Mouse (Mus musculus) limb, embryonic 13.5 days (tissue): ENCODE measurements around the gene Sparcl1. TPM values are rescaled to one million over a fixed set of nuclear protein-coding genes. Genes with fewer than 3 reads are reported as not detected.

ENCODE experiments used
- ATAC-seq: fragments of 200-750 bp; cut with Nextera tagmentation; 2 replicates; pipeline ENCODE4 v1.8.0; 2017; ENCODE audit warnings: low read depth, moderate number of reproducible peaks, moderate TSS enrichment; ENCODE audit not compliant: low FRiP score
- H3K27ac ChIP-seq: fragments of 300-500 bp; sonication (generic); 2 replicates; pipeline ENCODE4 v1.5.1; 2015; ENCODE audit warnings: inconsistent platforms, mild to moderate bottlenecking, moderate library complexity
- H3K27me3 ChIP-seq: fragments of 300-500 bp; sonication (generic); 2 replicates; pipeline ENCODE4 v1.6.1; 2015; ENCODE audit warnings: mild to moderate bottlenecking, inconsistent platforms
- H3K36me3 ChIP-seq: fragments of 300-500 bp; sonication (generic); 2 replicates; pipeline ENCODE4 v1.6.1; 2015; ENCODE audit warnings: inconsistent platforms, mild to moderate bottlenecking, moderate library complexity
- H3K4me1 ChIP-seq: fragments of 300-500 bp; sonication (generic); 2 replicates; pipeline ENCODE4 v1.6.1; 2015; ENCODE audit warnings: inconsistent platforms
- H3K4me2 ChIP-seq: fragments of 300-500 bp; sonication (generic); replicated peaks from 2 replicates; pipeline ENCODE4 v1.6.1; 2015; ENCODE audit warnings: inconsistent platforms, mild to moderate bottlenecking, moderate library complexity
- H3K4me3 ChIP-seq: fragments of 300-500 bp; sonication (generic); 2 replicates; pipeline ENCODE4 v1.5.1; 2015; ENCODE audit warnings: moderate library complexity, mild to moderate bottlenecking, inconsistent platforms
- H3K9ac ChIP-seq: fragments of 300-500 bp; sonication (generic); 2 replicates; pipeline ENCODE4 v1.6.1; 2015; ENCODE audit warnings: mild to moderate bottlenecking, inconsistent platforms
- H3K9me3 ChIP-seq: fragments of 300-500 bp; sonication (generic); 2 replicates; pipeline ENCODE4 v1.6.1; 2016; ENCODE audit warnings: inconsistent platforms
- WGBS: fragments of 180-500 bp; shearing (Covaris S2); methylation state at CpG from one replicate; pipeline ENCODE4 v1.1.7; 2015; 5-methylcytosine and 5-hydroxymethylcytosine counted together
- polyA plus RNA-seq: library from polyadenylated mRNA; unstranded; fragments of >200 nt; fragmentation: Nextera tagmentation; extraction: Ambion mirVana; gene quantifications from 2 replicates; pipeline ENCODE4 v1.2.1, GENCODE M21; 2015

The Sparcl1 gene
- polyA plus RNA-seq, 1 experiment from 2014 or later = 50.6 TPM

GRCm38 (mm10) chr5:104130891-104131290, 17.4 kb upstream of the Sparcl1 start:
- 93% methylated on average over 4 of the region's 4 CpGs for WGBS
- Histone ChIP-seq H3K4me3 (no peak overlapping the region), H3K27me3 (no peaks in the 10 kb centered on the region), H3K27ac (no peak overlapping the region), H3K4me2 (no peak overlapping the region), H3K4me1 (peaks cover 11% of the 10 kb centered on the region), H3K36me3 (no peaks in the 10 kb centered on the region), H3K9ac (no peak overlapping the region), H3K9me3 (no peaks in the 10 kb centered on the region)
- ATAC-seq = no peak

- ATAC-seq = peak; percentile 72
- no peak overlapping the region for H3K4me2 ChIP-seq
- H3K4me3 ChIP-seq = no peak overlapping the region
- no peaks in the 10 kb centered on the region for H3K27me3 ChIP-seq
- WGBS = 37% methylated on average over 12 of the region's 12 CpGs
- H3K36me3 ChIP-seq = no peaks in the 10 kb centered on the region
- H3K9ac ChIP-seq = no peak overlapping the region
- no peak overlapping the region; the same call in 1 of the 2 replicates for H3K27ac ChIP-seq
- H3K4me1 ChIP-seq = peaks cover 11% of the 10 kb centered on the region
- no peaks in the 10 kb centered on the region for H3K9me3 ChIP-seq
Measured at GRCm38 (mm10) chr5:104128281-104129031, 14.9 kb upstream of the Sparcl1 start.

DNA sequence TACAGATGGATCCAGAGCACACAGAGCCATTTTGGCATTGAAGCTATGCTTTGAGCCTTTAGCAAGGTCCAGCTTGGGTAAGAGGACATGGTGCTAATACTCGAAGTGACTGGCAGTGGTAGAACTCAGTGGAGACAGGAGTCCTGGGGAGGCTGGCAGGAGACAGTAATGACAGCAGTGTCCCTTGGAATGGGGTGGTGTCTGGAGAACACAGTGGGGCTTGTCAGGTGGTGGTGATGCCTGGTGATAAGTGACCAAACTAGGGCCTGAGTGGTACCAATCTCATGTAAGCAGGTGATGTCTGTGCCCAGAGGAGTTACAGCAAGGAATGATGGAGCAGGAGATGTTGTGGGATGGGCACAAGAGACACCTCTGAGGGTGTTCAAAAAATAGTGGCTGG, 13.8 kb upstream of the Sparcl1 start:
- 78% methylated on average over 1 of the region's 1 CpGs for WGBS
- Histone ChIP-seq H3K9me3 (no peaks in the 10 kb centered on the region), H3K4me2 (no peak overlapping the region), H3K4me3 (no peak overlapping the region), H3K36me3 (no peaks in the 10 kb centered on the region), H3K27me3 (no peaks in the 10 kb centered on the region), H3K9ac (no peak overlapping the region), H3K4me1 (peaks cover 11% of the 10 kb centered on the region), H3K27ac (no peak overlapping the region)
- no peak for ATAC-seq

DNA sequence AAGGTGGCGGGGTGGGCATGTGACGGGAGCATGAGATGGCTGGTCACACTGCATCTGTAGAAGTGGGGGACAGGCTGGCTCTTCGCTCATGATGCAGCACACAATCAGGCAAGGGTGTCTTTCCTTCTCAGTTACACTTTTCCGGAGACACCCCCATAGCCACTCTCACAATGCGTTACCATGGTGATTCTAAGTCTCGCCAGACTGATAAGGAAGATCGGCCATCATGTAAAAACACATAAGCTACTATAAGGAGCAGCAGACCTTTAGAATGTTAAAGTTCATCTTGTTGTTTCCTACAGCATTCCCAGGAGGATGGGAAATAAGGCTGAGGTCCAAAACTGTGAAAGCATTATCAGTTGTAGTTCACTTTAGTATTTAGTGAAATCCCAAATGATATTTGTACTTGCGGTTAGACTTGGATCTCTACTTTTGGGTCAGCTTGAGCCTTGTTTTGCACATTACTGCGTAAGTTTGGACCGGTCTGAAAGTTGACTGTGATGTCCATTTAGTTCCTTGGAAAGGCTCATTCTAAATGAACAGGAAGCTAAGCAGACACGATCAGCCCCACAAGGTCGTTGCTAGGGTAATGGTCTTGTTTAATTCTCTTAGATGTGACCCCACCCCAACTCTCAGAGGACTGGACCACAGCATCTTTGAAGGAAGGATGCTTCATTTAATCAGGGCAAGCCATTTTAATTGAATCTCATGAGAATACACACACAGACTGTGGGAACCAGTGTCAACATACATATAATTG, 13.2 kb upstream of the Sparcl1 start:
- Histone ChIP-seq H3K4me1 (peaks cover 11% of the 10 kb centered on the region), H3K9me3 (no peaks in the 10 kb centered on the region), H3K27me3 (no peaks in the 10 kb centered on the region), H3K27ac (no peak overlapping the region), H3K9ac (no peak overlapping the region), H3K4me3 (no peak overlapping the region), H3K4me2 (no peak overlapping the region), H3K36me3 (no peaks in the 10 kb centered on the region)
- no peak for ATAC-seq
- WGBS = 85% methylated on average over 12 of the region's 12 CpGs

DNA sequence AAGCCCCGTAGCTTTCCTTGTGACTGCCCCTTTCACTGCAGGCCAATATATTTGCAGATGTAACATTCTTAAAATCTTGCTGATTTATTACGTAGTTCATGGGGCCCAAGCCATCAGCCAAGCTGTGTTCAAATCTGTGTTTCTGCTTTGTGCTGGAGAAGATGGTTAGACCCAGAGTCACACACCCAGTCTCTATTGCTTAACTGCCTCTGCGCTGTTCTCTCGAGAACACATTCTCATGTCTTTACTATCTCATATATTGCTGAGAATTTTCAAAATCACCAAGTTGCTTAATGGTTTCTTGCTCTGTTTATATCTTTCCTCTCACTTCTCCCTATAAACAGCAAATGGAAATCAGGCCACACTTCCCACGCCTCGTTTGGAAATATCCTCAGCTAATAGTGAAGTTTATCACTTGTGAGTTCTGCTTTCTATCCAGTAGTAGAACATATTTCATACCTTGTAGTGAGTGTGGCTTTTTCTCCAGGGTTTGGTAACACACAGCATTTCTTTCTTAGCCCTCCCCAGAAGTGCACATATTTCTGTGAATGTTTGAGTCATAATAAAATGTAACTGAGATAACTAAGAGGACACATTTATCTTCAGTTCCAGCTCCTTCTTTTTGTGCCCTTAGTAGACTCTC, 10.6 kb upstream of the Sparcl1 start:
- H3K27me3 ChIP-seq = no peaks in the 10 kb centered on the region
- H3K36me3 ChIP-seq = no peaks in the 10 kb centered on the region
- H3K9me3 ChIP-seq = no peaks in the 10 kb centered on the region
- H3K4me1 ChIP-seq = peaks cover 11% of the 10 kb centered on the region
- ATAC-seq = no peak
- 55% methylated on average over 6 of the region's 6 CpGs for WGBS
- H3K27ac ChIP-seq = no peak overlapping the region
- H3K4me2 ChIP-seq = no peak overlapping the region
- H3K4me3 ChIP-seq = no peak overlapping the region
- no peak overlapping the region for H3K9ac ChIP-seq

DNA sequence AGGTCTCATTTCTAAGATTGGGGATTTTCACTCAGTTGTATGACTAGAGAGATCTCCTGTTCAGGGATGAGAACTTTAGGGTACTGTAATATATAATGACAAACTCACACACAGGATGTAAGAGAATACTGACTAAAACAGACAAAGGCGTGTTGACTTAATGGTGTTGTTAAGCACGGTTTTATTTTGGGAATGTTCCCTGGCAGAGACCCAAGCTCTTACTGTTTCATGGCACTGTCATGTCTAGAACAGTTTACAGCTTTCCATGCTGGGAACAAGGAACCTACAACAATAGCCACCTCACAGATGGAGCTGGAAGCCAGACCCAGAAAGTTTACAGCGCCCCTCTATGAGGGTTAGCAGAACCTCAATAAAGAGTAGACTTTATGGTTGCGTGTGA, 2.4 kb upstream of the Sparcl1 start:
- 78% methylated on average over 4 of the region's 4 CpGs for WGBS
- Histone ChIP-seq H3K4me1 (peaks cover 31% of the 10 kb centered on the region), H3K4me3 (no peak overlapping the region), H3K9me3 (no peaks in the 10 kb centered on the region), H3K36me3 (no peaks in the 10 kb centered on the region), H3K27ac (no peak overlapping the region), H3K4me2 (no peak overlapping the region), H3K9ac (no peak overlapping the region), H3K27me3 (no peaks in the 10 kb centered on the region)
- no peak for ATAC-seq

- H3K4me1 ChIP-seq = peaks cover 38% of the 10 kb centered on the region
- no peak overlapping the region for H3K4me2 ChIP-seq
- H3K9me3 ChIP-seq = no peaks in the 10 kb centered on the region
- peak; percentile 35; the same call in 1 of the 2 replicates for ATAC-seq
- no peaks in the 10 kb centered on the region for H3K36me3 ChIP-seq
- no peak overlapping the region for H3K4me3 ChIP-seq
- H3K9ac ChIP-seq = no peak overlapping the region
- 0 out of 2 replicates have a peak overlapping the region, but pooled peaks have one; percentile 39 for H3K27ac ChIP-seq
- no peaks in the 10 kb centered on the region; the same call in 1 of the 2 replicates for H3K27me3 ChIP-seq
- WGBS = 62% methylated on average over 14 of the region's 14 CpGs
Measured at GRCm38 (mm10) chr5:104115118-104115517, 1.6 kb upstream of the Sparcl1 start.

DNA sequence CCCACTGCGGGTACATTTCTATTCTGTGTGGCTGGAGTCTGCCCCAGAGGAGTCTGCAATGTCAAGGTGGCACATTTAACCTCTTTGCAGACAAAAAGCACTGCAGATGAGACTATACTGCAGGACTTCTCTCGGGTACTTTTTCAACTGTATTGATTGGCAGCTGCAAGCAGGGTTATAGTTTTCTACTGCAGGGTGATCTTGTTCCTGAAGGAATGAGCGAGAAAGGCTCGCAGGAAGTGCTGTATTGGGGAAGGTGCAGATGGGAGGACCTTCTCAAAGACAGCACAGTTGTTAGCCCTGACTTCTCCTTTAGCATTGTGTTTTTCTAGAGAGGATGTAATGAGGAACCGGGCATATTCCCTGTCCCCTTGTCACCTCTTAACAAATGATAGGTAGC, 1.0 kb downstream of the Sparcl1 start:
- Histone ChIP-seq H3K9me3 (no peaks in the 10 kb centered on the region), H3K27ac (peak overlapping the region; percentile 15; the same call in 1 of the 2 replicates), H3K4me2 (peak overlapping the region; percentile 50), H3K4me3 (peak overlapping the region; percentile 23), H3K36me3 (no peaks in the 10 kb centered on the region), H3K4me1 (peaks cover 64% of the 10 kb centered on the region), H3K27me3 (no peaks in the 10 kb centered on the region; the same call in 1 of the 2 replicates), H3K9ac (no peak overlapping the region)
- WGBS = 14% methylated on average over 5 of the region's 5 CpGs
- ATAC-seq = no peak

DNA sequence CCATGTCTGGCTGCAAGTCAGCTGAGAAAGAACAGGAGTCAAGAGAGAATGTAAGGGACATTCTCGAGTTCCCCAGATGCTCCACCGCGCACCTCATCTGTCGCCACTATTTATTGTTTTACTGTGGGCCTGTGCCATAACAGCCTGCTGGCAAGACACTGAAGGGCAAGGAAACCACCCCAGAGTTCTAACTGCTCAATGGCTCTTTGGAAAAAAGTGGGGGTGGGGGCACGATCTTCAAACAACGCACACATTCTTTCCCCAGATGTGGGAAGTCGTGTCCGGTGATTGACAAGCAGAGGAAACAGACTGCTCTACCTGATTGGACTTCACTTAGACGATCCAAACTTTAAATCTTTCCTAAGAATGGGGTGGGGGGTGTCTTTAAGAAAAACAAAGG, 1.5 kb downstream of the Sparcl1 start:
- Histone ChIP-seq H3K4me3 (peak overlapping the region; percentile 23), H3K9me3 (no peaks in the 10 kb centered on the region), H3K9ac (no peak overlapping the region; the same call in 1 of the 2 replicates), H3K4me2 (peak overlapping the region; percentile 50), H3K36me3 (no peaks in the 10 kb centered on the region), H3K27ac (no peak overlapping the region), H3K27me3 (no peaks in the 10 kb centered on the region; the same call in 1 of the 2 replicates), H3K4me1 (peaks cover 65% of the 10 kb centered on the region)
- ATAC-seq = no peak
- 5% methylated on average over 9 of the region's 9 CpGs for WGBS

GRCm38 (mm10) chr5:104110171-104110920, 3.2 kb downstream of the Sparcl1 start:
- 0 out of 2 replicates have a peak overlapping the region, but pooled peaks have one; percentile 16 for H3K4me2 ChIP-seq

DNA sequence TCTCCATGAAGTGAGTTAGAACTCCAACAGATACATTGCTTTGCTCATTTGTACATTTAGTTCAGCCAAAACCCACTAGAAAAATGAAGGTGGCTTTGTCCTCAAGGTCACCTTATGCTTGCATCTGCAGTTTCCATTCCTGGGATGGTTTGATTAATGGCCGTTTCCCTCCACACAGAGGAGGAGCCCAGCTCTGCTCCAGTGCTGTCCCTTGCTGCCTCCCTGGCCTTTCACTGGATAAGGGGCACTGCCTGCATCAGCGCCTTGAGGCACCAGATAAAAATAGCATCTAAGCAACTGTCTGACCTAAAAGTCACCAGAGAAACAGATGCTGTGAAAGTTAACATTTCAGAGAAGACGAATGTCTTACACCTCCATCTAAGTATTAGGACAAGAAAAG, 4.0 kb downstream of the Sparcl1 start:
- H3K4me1 ChIP-seq = peaks cover 63% of the 10 kb centered on the region
- H3K27me3 ChIP-seq = peaks cover 3% of the 10 kb centered on the region; the same call in 1 of the 2 replicates
- no peak for ATAC-seq
- WGBS = 47% methylated on average over 3 of the region's 3 CpGs
- no peaks in the 10 kb centered on the region for H3K9me3 ChIP-seq
- H3K36me3 ChIP-seq = no peaks in the 10 kb centered on the region
- H3K27ac ChIP-seq = peak overlapping the region; percentile 52; the same call in 1 of the 2 replicates
- H3K4me2 ChIP-seq = peak overlapping the region; percentile 58
- no peak overlapping the region for H3K4me3 ChIP-seq
- H3K9ac ChIP-seq = no peak overlapping the region

More at GRCm38 (mm10) chr5:104110171-104110920, 3.2 kb downstream of the Sparcl1 start:
- H3K4me3 ChIP-seq = no peak overlapping the region
- WGBS = 50% methylated on average over 9 of the region's 9 CpGs
- H3K4me1 ChIP-seq = peaks cover 68% of the 10 kb centered on the region
- ATAC-seq = no peak
- peaks cover 3% of the 10 kb centered on the region; the same call in 1 of the 2 replicates for H3K27me3 ChIP-seq
- H3K27ac ChIP-seq = no peak overlapping the region; the same call in 1 of the 2 replicates
- H3K9ac ChIP-seq = no peak overlapping the region
- H3K36me3 ChIP-seq = no peaks in the 10 kb centered on the region
- no peaks in the 10 kb centered on the region for H3K9me3 ChIP-seq
